Mouse (Mus musculus): ENCODE measurements around the gene Pgap2.

The Pgap2 gene

GRCm38 (mm10) chr7:102209756-102210721 lies at the start of gene Pgap2, which contains the start of gene Nup98:
Gene Pgap2, plus strand, starts transcription at chr7:102210208.
Gene Nup98, minus strand, starts transcription at chr7:102210176.
- peak; percentile 97 for DNase-seq (ENCODE audit: low read depth, low spot score)
- no peaks in the 10 kb centered on the region for H3K27me3 ChIP-seq (ENCODE audit: control insufficient read depth, insufficient read depth, low read length, poor library complexity, severe bottlenecking)

GRCm38 (mm10) chr7:102170300-102170699 lies 39.7 kb upstream of the Pgap2 start:
- peak; percentile 41 for DNase-seq (ENCODE audit: low read depth, low spot score)
- no peaks in the 10 kb centered on the region for H3K27me3 ChIP-seq (ENCODE audit: control insufficient read depth, insufficient read depth, low read length, poor library complexity, severe bottlenecking)
- peaks cover 6% of the 10 kb centered on the region for H3K36me3 ChIP-seq (ENCODE audit: control insufficient read depth, insufficient read depth, low read length, poor library complexity, severe bottlenecking)

More at GRCm38 (mm10) chr7:102209756-102210721, at the start of gene Pgap2, which contains the start of gene Nup98:
- H3K36me3 ChIP-seq (ENCODE audit: control insufficient read depth, insufficient read depth, low read length, poor library complexity, severe bottlenecking): no peaks in the 10 kb centered on the region

- no peaks in the 10 kb centered on the region for H3K27me3 ChIP-seq (ENCODE audit: control insufficient read depth, insufficient read depth, low read length, poor library complexity, severe bottlenecking)
- no peak for DNase-seq (ENCODE audit: low read depth, low spot score)
- H3K36me3 ChIP-seq (ENCODE audit: control insufficient read depth, insufficient read depth, low read length, poor library complexity, severe bottlenecking): peaks cover 14% of the 10 kb centered on the region; the same call in 1 of the 2 replicates
Observed at GRCm38 (mm10) chr7:102183849-102184248, 26.2 kb upstream of the Pgap2 start.

GRCm38 (mm10) chr7:102192356-102192755 lies 17.7 kb upstream of the Pgap2 start:
- DNase-seq (ENCODE audit: low read depth, low spot score): peak; percentile 35
- no peaks in the 10 kb centered on the region for H3K27me3 ChIP-seq (ENCODE audit: control insufficient read depth, insufficient read depth, low read length, poor library complexity, severe bottlenecking)

GRCm38 (mm10) chr7:102200576-102200975 lies 9.4 kb upstream of the Pgap2 start:
- Histone ChIP-seq H3K36me3 (ENCODE audit: control insufficient read depth, insufficient read depth, low read length, poor library complexity, severe bottlenecking) (peaks cover 1% of the 10 kb centered on the region; the same call in 1 of the 2 replicates), H3K27me3 (ENCODE audit: control insufficient read depth, insufficient read depth, low read length, poor library complexity, severe bottlenecking) (no peaks in the 10 kb centered on the region)
- no peak for DNase-seq (ENCODE audit: low read depth, low spot score)

More at GRCm38 (mm10) chr7:102192356-102192755, 17.7 kb upstream of the Pgap2 start:
- peaks cover 2% of the 10 kb centered on the region; the same call in 1 of the 2 replicates for H3K36me3 ChIP-seq (ENCODE audit: control insufficient read depth, insufficient read depth, low read length, poor library complexity, severe bottlenecking)

- DNase-seq (ENCODE audit: low read depth, low spot score): no peak
- H3K27me3 ChIP-seq (ENCODE audit: control insufficient read depth, insufficient read depth, low read length, poor library complexity, severe bottlenecking): no peaks in the 10 kb centered on the region
- peaks cover 1% of the 10 kb centered on the region; the same call in 1 of the 2 replicates for H3K36me3 ChIP-seq (ENCODE audit: control insufficient read depth, insufficient read depth, low read length, poor library complexity, severe bottlenecking)
Observed at GRCm38 (mm10) chr7:102200996-102201785, 8.8 kb upstream of the Pgap2 start.

GRCm38 (mm10) chr7:102204296-102204857 lies 5.6 kb upstream of the Pgap2 start:
- no peaks in the 10 kb centered on the region for H3K27me3 ChIP-seq (ENCODE audit: control insufficient read depth, insufficient read depth, low read length, poor library complexity, severe bottlenecking)
- DNase-seq (ENCODE audit: low read depth, low spot score): peak; percentile 13
- peaks cover 1% of the 10 kb centered on the region; the same call in 1 of the 2 replicates for H3K36me3 ChIP-seq (ENCODE audit: control insufficient read depth, insufficient read depth, low read length, poor library complexity, severe bottlenecking)

- Histone ChIP-seq H3K36me3 (ENCODE audit: control insufficient read depth, insufficient read depth, low read length, poor library complexity, severe bottlenecking) (peaks cover 1% of the 10 kb centered on the region; the same call in 1 of the 2 replicates), H3K27me3 (ENCODE audit: control insufficient read depth, insufficient read depth, low read length, poor library complexity, severe bottlenecking) (no peaks in the 10 kb centered on the region)
- DNase-seq (ENCODE audit: low read depth, low spot score): peak; percentile 33
Observed at GRCm38 (mm10) chr7:102205646-102206045, 4.4 kb upstream of the Pgap2 start.

- DNase-seq (ENCODE audit: low read depth, low spot score): no peak
- no peaks in the 10 kb centered on the region for H3K36me3 ChIP-seq (ENCODE audit: control insufficient read depth, insufficient read depth, low read length, poor library complexity, severe bottlenecking)
- H3K27me3 ChIP-seq (ENCODE audit: control insufficient read depth, insufficient read depth, low read length, poor library complexity, severe bottlenecking): no peaks in the 10 kb centered on the region
Observed at GRCm38 (mm10) chr7:102208806-102209363, 1.1 kb upstream of the Pgap2 start.

- Histone ChIP-seq H3K27me3 (ENCODE audit: control insufficient read depth, insufficient read depth, low read length, poor library complexity, severe bottlenecking) (no peaks in the 10 kb centered on the region), H3K36me3 (ENCODE audit: control insufficient read depth, insufficient read depth, low read length, poor library complexity, severe bottlenecking) (no peaks in the 10 kb centered on the region)
- DNase-seq (ENCODE audit: low read depth, low spot score): no peak
Observed at GRCm38 (mm10) chr7:102211071-102211470, 1.1 kb downstream of the Pgap2 start.

GRCm38 (mm10) chr7:102221899-102222298 lies 11.9 kb downstream of the Pgap2 start:
- H3K27me3 ChIP-seq (ENCODE audit: control insufficient read depth, insufficient read depth, low read length, poor library complexity, severe bottlenecking): no peaks in the 10 kb centered on the region
- DNase-seq (ENCODE audit: low read depth, low spot score): no peak
- H3K36me3 ChIP-seq (ENCODE audit: control insufficient read depth, insufficient read depth, low read length, poor library complexity, severe bottlenecking): no peaks in the 10 kb centered on the region

- H3K27me3 ChIP-seq (ENCODE audit: control insufficient read depth, insufficient read depth, low read length, poor library complexity, severe bottlenecking): no peaks in the 10 kb centered on the region
- DNase-seq (ENCODE audit: low read depth, low spot score): peak; percentile 75
- no peaks in the 10 kb centered on the region for H3K36me3 ChIP-seq (ENCODE audit: control insufficient read depth, insufficient read depth, low read length, poor library complexity, severe bottlenecking)
Observed at GRCm38 (mm10) chr7:102222336-102222735, 12.3 kb downstream of the Pgap2 start.

GRCm38 (mm10) chr7:102222830-102223556 lies 13.0 kb downstream of the Pgap2 start:
- DNase-seq (ENCODE audit: low read depth, low spot score): peak; percentile 55
- H3K36me3 ChIP-seq (ENCODE audit: control insufficient read depth, insufficient read depth, low read length, poor library complexity, severe bottlenecking): no peaks in the 10 kb centered on the region
- H3K27me3 ChIP-seq (ENCODE audit: control insufficient read depth, insufficient read depth, low read length, poor library complexity, severe bottlenecking): no peaks in the 10 kb centered on the region

All from splenic B cell, adult 2 months (primary cell).